Comparison of ENCODE assay signal across 13 mouse cellular contexts in genomic region chr5:127611881-127612280, GRCm38 (mm10). TPM values are rescaled to one million over a fixed set of nuclear protein-coding genes. Genes with fewer than 3 reads are reported as not detected.
DNase-seq lines count a peak whose midpoint lies in the region; ATAC-seq and TF ChIP-seq lines count a peak whose summit lies in the region.
"Had no signal": no experiment of that assay in that cellular context is flagged by ENCODE, and none has a peak within 500 bp of the region (broad histone marks: within the 10 kb centered on the region; RNA-seq: fewer than 3 reads in every experiment).

No protein-coding gene starts in this region.

- no peak for TF ChIP-seq POLR2A in kidney, adult 2 months (IDR thresholded peaks at IDR 0.05; ENCODE audit: low read depth, low read length)

- no peak overlapping the region for H3K27ac ChIP-seq in forebrain, embryonic 13.5 days
- H3K27ac ChIP-seq in forebrain, embryonic 10.5 days, result no peak overlapping the region
- peak overlapping the region; percentile 15; the same call in 1 of the 2 replicates for H3K27ac ChIP-seq in kidney, adult 2 months (ENCODE audit: insufficient read depth, low read depth, low read length)
- H3K27ac ChIP-seq in liver, embryonic 14.5 days, result no peak overlapping the region

- peaks cover 47% of the 10 kb centered on the region for H3K4me1 ChIP-seq in forebrain, embryonic 13.5 days
- H3K4me1 ChIP-seq in forebrain, embryonic 10.5 days, result peaks cover 33% of the 10 kb centered on the region
- peaks cover 26% of the 10 kb centered on the region for H3K4me1 ChIP-seq in kidney, adult 2 months (ENCODE audit: control insufficient read depth, insufficient read depth, low read length)
- H3K4me1 ChIP-seq in liver, embryonic 14.5 days (replicated peaks; ENCODE audit: control insufficient read depth in 2 of 2, insufficient read depth in 2 of 2, low read length in 1 of 2), result peaks cover 0 to 48% of the 10 kb centered on the region in 2 experiments; a peak in 2 of 4 replicates

- 91% methylated on average over 1 of the region's 1 CpGs for WGBS in forebrain, embryonic 13.5 days
- WGBS in forebrain, embryonic 10.5 days, result 83% methylated on average over 1 of the region's 1 CpGs
- 70% methylated on average over 1 of the region's 1 CpGs for WGBS in kidney, adult 2 months
- WGBS in liver, embryonic 14.5 days (ENCODE audit: insufficient replicate concordance), result 66% methylated on average over 1 of the region's 1 CpGs

- TF ChIP-seq EP300 in liver, embryonic 14.5 days (IDR thresholded peaks at IDR 0.05; ENCODE audit: low read depth), result no peak

- ATAC-seq in forebrain, embryonic 13.5 days, result no peak
- no peak for ATAC-seq in liver, embryonic 14.5 days (ENCODE audit: insufficient read depth)

- H3K36me3 ChIP-seq in forebrain, embryonic 13.5 days (ENCODE audit: poor library complexity, severe bottlenecking), result peaks cover 19% of the 10 kb centered on the region
- H3K36me3 ChIP-seq in forebrain, embryonic 10.5 days (replicated peaks), result peaks cover 31% of the 10 kb centered on the region
- no peaks in the 10 kb centered on the region for H3K36me3 ChIP-seq in kidney, adult 2 months (ENCODE audit: control insufficient read depth, insufficient read depth, low read length)
- peaks cover 13% of the 10 kb centered on the region; the same call in 1 of the 2 replicates for H3K36me3 ChIP-seq in liver, embryonic 14.5 days (replicated peaks; ENCODE audit: control insufficient read depth, insufficient read depth, low read depth)

- no peak for TF ChIP-seq CTCF in kidney, adult 2 months (conservative IDR thresholded peaks at IDR 0.05; ENCODE audit: insufficient read depth, insufficient read length, low read depth, low read length)
- TF ChIP-seq CTCF in liver, embryonic 14.5 days (IDR thresholded peaks at IDR 0.05; ENCODE audit: low read depth), result no peak

- no peak overlapping the region for H3K4me3 ChIP-seq in forebrain, embryonic 13.5 days
- no peak overlapping the region for H3K4me3 ChIP-seq in forebrain, embryonic 10.5 days
- no peak overlapping the region for H3K4me3 ChIP-seq in kidney, adult 2 months (ENCODE audit: insufficient read depth, low read depth, low read length)
- no peak overlapping the region for H3K4me3 ChIP-seq in liver, embryonic 14.5 days (ENCODE audit: insufficient read depth in 1 of 2, low read depth in 2 of 2, low read length in 2 of 2)
- H3K4me3 ChIP-seq: erythroblast, embryonic 14.5 days had no signal

- H3K27me3 ChIP-seq in forebrain, embryonic 13.5 days, result no peaks in the 10 kb centered on the region
- H3K27me3 ChIP-seq in forebrain, embryonic 10.5 days (ENCODE audit: poor library complexity, severe bottlenecking), result no peaks in the 10 kb centered on the region
- H3K27me3 ChIP-seq in kidney, adult 2 months (replicated peaks; ENCODE audit: control insufficient read depth, insufficient read depth, low read length), result no peaks in the 10 kb centered on the region
- H3K27me3 ChIP-seq in liver, embryonic 14.5 days (ENCODE audit: control insufficient read depth, insufficient read depth, low read length), result no peaks in the 10 kb centered on the region

- H3K9ac ChIP-seq in forebrain, embryonic 13.5 days, result 0 out of 2 replicates have a peak overlapping the region, but pooled peaks have one; percentile 34
- no peak overlapping the region for H3K9ac ChIP-seq in liver, embryonic 14.5 days (replicated peaks)

- no peak overlapping the region for H3K4me2 ChIP-seq in forebrain, embryonic 13.5 days
- peak overlapping the region; percentile 20; the same call in 1 of the 2 replicates for H3K4me2 ChIP-seq in liver, embryonic 14.5 days (ENCODE audit: low read depth)

- no peaks in the 10 kb centered on the region for H3K9me3 ChIP-seq in forebrain, embryonic 13.5 days (replicated peaks)
- H3K9me3 ChIP-seq in forebrain, embryonic 10.5 days, result no peaks in the 10 kb centered on the region
- no peaks in the 10 kb centered on the region for H3K9me3 ChIP-seq in liver, embryonic 14.5 days (ENCODE audit: control insufficient read depth, low read length)

- DNase-seq in forebrain, embryonic 10.5 days (ENCODE audit: extremely low spot score, low spot score), result no peak
- DNase-seq in kidney, adult 2 months, result no peak
- DNase-seq in kidney, adult 18-20 months, result no peak
- DNase-seq in 416B (ENCODE audit: low read depth), result peak; percentile 15
- no peak for DNase-seq in liver, embryonic 14.5 days (ENCODE audit: low read depth in 3 of 3, low spot score in 3 of 3)
- no peak for DNase-seq in thymus, postnatal 4 days
- DNase-seq in right cerebral cortex, postnatal 36 days (ENCODE audit: low spot score in 2 of 2), result no peak
- DNase-seq: cerebellum, adult 8-10 months; kidney, postnatal 10 days; lung, postnatal 36 days; right cerebral cortex, postnatal 4 days had no signal

RNA-seq across cellular contexts. Expression of gene Glt1d1, which starts 20.2 kb away (rescaled TPM):
- polyA plus RNA-seq in forebrain, embryonic 13.5 days (2015; fragmentation: Nextera tagmentation; extraction: Ambion mirVana), result 1.1 and 1.3 TPM in 2 replicates
- 1.2 and 1.9 TPM in 2 replicates for polyA plus RNA-seq in forebrain, embryonic 10.5 days (2016; fragmentation: Nextera tagmentation; extraction: Ambion mirVana)
- 2.5 and 2.6 TPM in 2 replicates for polyA plus RNA-seq in kidney, adult 2 months (2012; rRNA removed)
- 0.06 and 0.13 TPM in 2 replicates for polyA plus RNA-seq in liver, embryonic 14.5 days (2012; rRNA removed)
- polyA plus RNA-seq in liver, embryonic 14.5 days (2014; fragmentation: Nextera tagmentation; extraction: Ambion mirVana), result not detected in 2 replicates
- polyA plus RNA-seq: erythroblast, embryonic 14.5 days had no signal

RNA-seq across cellular contexts. Expression of gene Slc15a4, which starts 20.8 kb away (rescaled TPM):
- polyA plus RNA-seq in forebrain, embryonic 13.5 days (2015; fragmentation: Nextera tagmentation; extraction: Ambion mirVana), result 21.2 and 22.4 TPM in 2 replicates
- polyA plus RNA-seq in forebrain, embryonic 10.5 days (2016; fragmentation: Nextera tagmentation; extraction: Ambion mirVana), result 25.3 and 25.9 TPM in 2 replicates
- polyA plus RNA-seq in kidney, adult 2 months (2012; rRNA removed), result 20.6 and 21.0 TPM in 2 replicates
- 5.7 and 5.8 TPM in 2 replicates for polyA plus RNA-seq in liver, embryonic 14.5 days (2012; rRNA removed)
- polyA plus RNA-seq in liver, embryonic 14.5 days (2014; fragmentation: Nextera tagmentation; extraction: Ambion mirVana), result 5.6 and 7.1 TPM in 2 replicates
